ENCODE assay signal across 16 mouse cellular contexts in genomic region chr17:31983491-31983890, GRCm38 (mm10). TPM values are rescaled to one million over a fixed set of nuclear protein-coding genes. Genes with fewer than 3 reads are reported as not detected.
A peak's percentile ranks its signal among the peaks of the same experiment; 100 is the strongest.
DNase-seq lines count a peak whose midpoint lies in the region; ATAC-seq and TF ChIP-seq lines count a peak whose summit lies in the region.
"Had no signal": no experiment of that assay in that cellular context is flagged by ENCODE, and none has a peak within 500 bp of the region (broad histone marks: within the 10 kb centered on the region; RNA-seq: fewer than 3 reads in every experiment).

No protein-coding gene starts in this region.

- no peak overlapping the region for H3K4me2 ChIP-seq in kidney, embryonic 16.5 days (replicated peaks; ENCODE audit: low read depth, low read length)
- no peak overlapping the region for H3K4me2 ChIP-seq in embryonic facial prominence, embryonic 14.5 days (ENCODE audit: low read depth, low read length)
- H3K4me2 ChIP-seq: liver, embryonic 15.5 days; midbrain, embryonic 11.5 days had no signal

- DNase-seq in gastrocnemius, adult 2 months, result no peak
- no peak for DNase-seq in gastrocnemius, adult 18-20 months (ENCODE audit: low spot score)
- DNase-seq in kidney, adult 9 months, result peak; percentile 22
- DNase-seq in 3T3-L1 (ENCODE audit: low read depth, low spot score), result peak; percentile 73
- DNase-seq in embryonic facial prominence, embryonic 14.5 days (ENCODE audit: low spot score), result no peak
- no peak for DNase-seq in cerebellum, adult 2 months
- DNase-seq: cerebellum, postnatal 25 days; forebrain, postnatal 0 days; thymus, postnatal 36 days had no signal

- ATAC-seq in kidney, embryonic 16.5 days (ENCODE audit: low FRiP score, low TSS enrichment), result no peak
- ATAC-seq in embryonic facial prominence, embryonic 14.5 days (ENCODE audit: low read depth), result no peak
- ATAC-seq in erythroblast, adult 5-6 weeks (replicated peaks; ENCODE audit: low FRiP score, poor library complexity, severe bottlenecking), result no peak
- ATAC-seq: forebrain, postnatal 0 days; hindbrain, embryonic 16.5 days had no signal

- WGBS in kidney, embryonic 16.5 days, result 45% methylated on average over 3 of the region's 3 CpGs
- 33% methylated on average over 3 of the region's 3 CpGs for WGBS in embryonic facial prominence, embryonic 14.5 days
- WGBS in cerebellum, adult 2 months, result 43% methylated on average over 3 of the region's 3 CpGs

- no peak for TF ChIP-seq CTCF in gastrocnemius, adult 2 months (IDR thresholded peaks at IDR 0.05)
- no peak for TF ChIP-seq CTCF in cerebellum, adult 2 months (IDR thresholded peaks at IDR 0.05; ENCODE audit: borderline replicate concordance, insufficient read depth, low read depth, low read length)

- H3K27me3 ChIP-seq in kidney, embryonic 16.5 days (ENCODE audit: insufficient read depth, low read length), result no peaks in the 10 kb centered on the region
- H3K27me3 ChIP-seq in embryonic facial prominence, embryonic 14.5 days (replicated peaks; ENCODE audit: control insufficient read depth, insufficient read depth, low read length), result no peaks in the 10 kb centered on the region
- no peaks in the 10 kb centered on the region; the same call in 1 of the 2 replicates for H3K27me3 ChIP-seq in cerebellum, adult 2 months (ENCODE audit: control insufficient read depth, insufficient read depth, low read length)
- H3K27me3 ChIP-seq: liver, embryonic 15.5 days; Patski had no signal

- no peak for TF ChIP-seq POLR2A in cerebellum, adult 2 months (IDR thresholded peaks at IDR 0.05; ENCODE audit: borderline replicate concordance, insufficient read depth, low read length)

- no peaks in the 10 kb centered on the region for H3K9me3 ChIP-seq in kidney, embryonic 16.5 days (ENCODE audit: low read length)
- no peaks in the 10 kb centered on the region for H3K9me3 ChIP-seq in embryonic facial prominence, embryonic 14.5 days (ENCODE audit: control insufficient read depth, low read length)
- H3K9me3 ChIP-seq: liver, embryonic 15.5 days had no signal

- H3K4me1 ChIP-seq in kidney, embryonic 16.5 days (ENCODE audit: insufficient read depth, low read length), result no peaks in the 10 kb centered on the region
- peaks cover 24% of the 10 kb centered on the region for H3K4me1 ChIP-seq in embryonic facial prominence, embryonic 14.5 days (ENCODE audit: control insufficient read depth, insufficient read depth, low read length)
- no peaks in the 10 kb centered on the region for H3K4me1 ChIP-seq in cerebellum, adult 2 months (ENCODE audit: control insufficient read depth, insufficient read depth, low read length)

- H3K27ac ChIP-seq in gastrocnemius, adult 2 months, result peak overlapping the region; percentile 81
- H3K27ac ChIP-seq in kidney, embryonic 16.5 days (ENCODE audit: low read length), result no peak overlapping the region
- peak overlapping the region; percentile 64 for H3K27ac ChIP-seq in embryonic facial prominence, embryonic 14.5 days (replicated peaks; ENCODE audit: low read depth, low read length)
- H3K27ac ChIP-seq in cerebellum, adult 2 months (ENCODE audit: insufficient read depth, low read length), result no peak overlapping the region
- H3K27ac ChIP-seq: liver, embryonic 15.5 days had no signal

- intact Hi-C loops in gastrocnemius, adult 2 months (cut with DNase I), result no loop called here

- H3K4me3 ChIP-seq in gastrocnemius, adult 2 months, result no peak overlapping the region
- no peak overlapping the region for H3K4me3 ChIP-seq in kidney, embryonic 16.5 days (ENCODE audit: low read length)
- H3K4me3 ChIP-seq in embryonic facial prominence, embryonic 14.5 days (ENCODE audit: low read depth, low read length), result no peak overlapping the region
- no peak overlapping the region for H3K4me3 ChIP-seq in cerebellum, adult 2 months (replicated peaks; ENCODE audit: insufficient read depth, low read depth, low read length)
- H3K4me3 ChIP-seq: erythroblast, embryonic 14.5 days; liver, embryonic 15.5 days had no signal

- H3K9ac ChIP-seq in kidney, embryonic 16.5 days (replicated peaks; ENCODE audit: low read length), result no peak overlapping the region
- H3K9ac ChIP-seq in embryonic facial prominence, embryonic 14.5 days (ENCODE audit: low read depth, low read length), result no peak overlapping the region
- H3K9ac ChIP-seq: forebrain, postnatal 0 days; liver, embryonic 15.5 days had no signal

- no peaks in the 10 kb centered on the region for H3K36me3 ChIP-seq in kidney, embryonic 16.5 days (ENCODE audit: insufficient read depth, low read length)
- H3K36me3 ChIP-seq in embryonic facial prominence, embryonic 14.5 days (ENCODE audit: control insufficient read depth, insufficient read depth, low read length), result no peaks in the 10 kb centered on the region
- H3K36me3 ChIP-seq: liver, embryonic 15.5 days had no signal

RNA-seq across cellular contexts. Expression of gene Rrp1b, which starts 52.4 kb away (rescaled TPM):
- 1 to 10 TPM; 7.0 to 9.3 TPM for total RNA-seq in gastrocnemius, adult 2 months (2021)
- total RNA-seq in gastrocnemius, adult 18-20 months (2021), result 1 to 10 TPM; 5.9 to 8.4 TPM
- polyA plus RNA-seq in kidney, embryonic 16.5 days (2015; fragmentation: Nextera tagmentation; extraction: Ambion mirVana), result 51.4 and 71.6 TPM in 2 replicates
- 41.9 and 47.9 TPM in 2 replicates for polyA plus RNA-seq in embryonic facial prominence, embryonic 14.5 days (2014; fragmentation: Nextera tagmentation; extraction: Ambion mirVana)
- polyA plus RNA-seq in cerebellum, adult 2 months (2012; rRNA removed), result 16.9 and 17.3 TPM in 2 replicates
- total RNA-seq in erythroblast, adult 5-6 weeks (2015; ENCODE audit: low replicate concordance), result 6.3 and 13.1 TPM in 2 replicates
- total RNA-seq in erythroblast, adult 5-6 weeks (2017; ENCODE audit: low replicate concordance), result 5.2 and 5.4 TPM in 2 replicates

RNA-seq across cellular contexts. Expression of gene Hsf2bp, which starts 52.7 kb away (rescaled TPM):
- 1 to 10 TPM in 1 of 2 experiments, under 1 TPM in 1; 0.46 to 1.5 TPM for total RNA-seq in gastrocnemius, adult 2 months (2021)
- total RNA-seq in gastrocnemius, adult 18-20 months (2021), result under 1 TPM; 0.55 to 0.57 TPM
- polyA plus RNA-seq in kidney, embryonic 16.5 days (2015; fragmentation: Nextera tagmentation; extraction: Ambion mirVana), result 0.95 and 0.99 TPM in 2 replicates
- 1.2 and 1.3 TPM in 2 replicates for polyA plus RNA-seq in embryonic facial prominence, embryonic 14.5 days (2014; fragmentation: Nextera tagmentation; extraction: Ambion mirVana)
- 0.29 and 0.36 TPM in 2 replicates for polyA plus RNA-seq in cerebellum, adult 2 months (2012; rRNA removed)
- not detected in 2 replicates for total RNA-seq in erythroblast, adult 5-6 weeks (2015; ENCODE audit: low replicate concordance)
- not detected in 2 replicates for total RNA-seq in erythroblast, adult 5-6 weeks (2017; ENCODE audit: low replicate concordance)
- polyA plus RNA-seq: erythroblast, embryonic 14.5 days had no signal

Comparison
In these comparisons a context has a peak if more than half of its experiments do, and no peak if none do; other contexts are left out.
1. DNase-seq: peak in kidney, adult 9 months (single experiment) and 3T3-L1 (single experiment); none in gastrocnemius, adult 2 months (single experiment), gastrocnemius, adult 18-20 months (single experiment), embryonic facial prominence, embryonic 14.5 days (single experiment) and cerebellum, adult 2 months (0 of 2).
2. H3K27ac ChIP-seq: peak in gastrocnemius, adult 2 months (single experiment) and embryonic facial prominence, embryonic 14.5 days (single experiment); none in kidney, embryonic 16.5 days (single experiment) and cerebellum, adult 2 months (single experiment).